Mouse (Mus musculus) forebrain, embryonic 13.5 days (tissue): ENCODE results near the gene Hint2. TPM values are rescaled to one million over a fixed set of nuclear protein-coding genes. Genes with fewer than 3 reads are reported as not detected.

Experiments
- ATAC-seq: fragments of 200-750 bp; cut with Nextera tagmentation; 2 replicates; pipeline ENCODE4 v1.8.0; 2017
- H3K27ac ChIP-seq: fragments of 300-500 bp; sonication (generic); 2 replicates; pipeline ENCODE4 v1.5.1; 2015; ENCODE audit warnings: inconsistent platforms, mild to moderate bottlenecking, moderate library complexity
- H3K27me3 ChIP-seq: fragments of 300-500 bp; sonication (generic); 2 replicates; pipeline ENCODE4 v1.6.1; 2015; ENCODE audit warnings: mild to moderate bottlenecking, inconsistent platforms
- H3K36me3 ChIP-seq: fragments of 300-500 bp; sonication (generic); 2 replicates; pipeline ENCODE4 v1.6.1; 2015; ENCODE audit warnings: mild to moderate bottlenecking, inconsistent platforms; ENCODE audit not compliant: poor library complexity, severe bottlenecking
- H3K4me1 ChIP-seq: fragments of 300-500 bp; sonication (generic); 2 replicates; pipeline ENCODE4 v1.6.1; 2015; ENCODE audit warnings: inconsistent platforms
- H3K4me2 ChIP-seq: fragments of 300-500 bp; sonication (generic); 2 replicates; pipeline ENCODE4 v1.6.1; 2015; ENCODE audit warnings: inconsistent platforms, mild to moderate bottlenecking, moderate library complexity
- H3K4me3 ChIP-seq: fragments of 300-500 bp; sonication (generic); 2 replicates; pipeline ENCODE4 v1.5.1; 2015; ENCODE audit warnings: mild to moderate bottlenecking, inconsistent platforms
- H3K9ac ChIP-seq: fragments of 300-500 bp; sonication (generic); 2 replicates; pipeline ENCODE4 v1.6.1; 2015; ENCODE audit warnings: mild to moderate bottlenecking, inconsistent platforms
- H3K9me3 ChIP-seq: fragments of 300-500 bp; sonication (generic); replicated peaks from 2 replicates; pipeline ENCODE4 v1.6.1; 2016; ENCODE audit warnings: inconsistent platforms
- WGBS: fragments of 180-500 bp; shearing (Covaris S2); methylation state at CpG from one replicate; pipeline ENCODE4 v1.1.7; 2015; 5-methylcytosine and 5-hydroxymethylcytosine counted together
- polyA plus RNA-seq: library from polyadenylated mRNA; unstranded; fragments of >200 nt; fragmentation: Nextera tagmentation; extraction: Ambion mirVana; gene quantifications from 2 replicates; pipeline ENCODE4 v1.2.1, GENCODE M21; 2015

The Hint2 gene
- polyA plus RNA-seq, 1 experiment from 2014 or later, result 79.2 TPM

GRCm38 (mm10) chr4:43679416-43680043 lies 23.3 kb upstream of the Hint2 start:
- no peak for ATAC-seq
- H3K36me3 ChIP-seq, result peaks cover 96% of the 10 kb centered on the region

GRCm38 (mm10) chr4:43678541-43678940 lies 22.3 kb upstream of the Hint2 start:
- Histone ChIP-seq H3K4me1 (no peaks in the 10 kb centered on the region), H3K9ac (no peak overlapping the region), H3K9me3 (no peaks in the 10 kb centered on the region), H3K27me3 (no peaks in the 10 kb centered on the region), H3K4me3 (no peak overlapping the region), H3K36me3 (peaks cover 95% of the 10 kb centered on the region), H3K4me2 (no peak overlapping the region), H3K27ac (no peak overlapping the region)
- WGBS, result 88% methylated on average over 6 of the region's 6 CpGs
- no peak for ATAC-seq

More at GRCm38 (mm10) chr4:43679416-43680043, 23.3 kb upstream of the Hint2 start:
- H3K27me3 ChIP-seq, result no peaks in the 10 kb centered on the region
- H3K4me3 ChIP-seq, result no peak overlapping the region
- H3K4me2 ChIP-seq, result no peak overlapping the region
- H3K4me1 ChIP-seq, result no peaks in the 10 kb centered on the region
- H3K27ac ChIP-seq, result no peak overlapping the region
- WGBS, result 95% methylated on average over 7 of the region's 7 CpGs
- H3K9ac ChIP-seq, result no peak overlapping the region
- no peaks in the 10 kb centered on the region for H3K9me3 ChIP-seq

- no peaks in the 10 kb centered on the region for H3K27me3 ChIP-seq
- no peak overlapping the region for H3K4me3 ChIP-seq
- H3K4me1 ChIP-seq, result peaks cover 20% of the 10 kb centered on the region
- no peak overlapping the region for H3K27ac ChIP-seq
- H3K4me2 ChIP-seq, result no peak overlapping the region
- WGBS, result 77% methylated on average over 4 of the region's 4 CpGs
- ATAC-seq, result no peak
- no peak overlapping the region for H3K9ac ChIP-seq
- H3K36me3 ChIP-seq, result peaks cover 67% of the 10 kb centered on the region
- H3K9me3 ChIP-seq, result no peaks in the 10 kb centered on the region
Measured at GRCm38 (mm10) chr4:43675608-43676007, 19.3 kb upstream of the Hint2 start.

GRCm38 (mm10) chr4:43674974-43675373 lies 18.7 kb upstream of the Hint2 start:
- no peak overlapping the region for H3K4me3 ChIP-seq
- no peak for ATAC-seq
- 79% methylated on average over 5 of the region's 5 CpGs for WGBS

GRCm38 (mm10) chr4:43673703-43674102 lies 17.4 kb upstream of the Hint2 start:
- H3K36me3 ChIP-seq, result peaks cover 49% of the 10 kb centered on the region
- no peak for ATAC-seq
- no peaks in the 10 kb centered on the region for H3K27me3 ChIP-seq
- no peak overlapping the region for H3K4me3 ChIP-seq
- H3K9me3 ChIP-seq, result no peaks in the 10 kb centered on the region
- no peak overlapping the region for H3K27ac ChIP-seq
- peaks cover 33% of the 10 kb centered on the region for H3K4me1 ChIP-seq
- WGBS, result 83% methylated on average over 8 of the region's 8 CpGs
- H3K9ac ChIP-seq, result no peak overlapping the region
- H3K4me2 ChIP-seq, result no peak overlapping the region

More at GRCm38 (mm10) chr4:43674974-43675373, 18.7 kb upstream of the Hint2 start:
- Histone ChIP-seq H3K9ac (no peak overlapping the region), H3K4me1 (peaks cover 27% of the 10 kb centered on the region), H3K27me3 (no peaks in the 10 kb centered on the region), H3K9me3 (no peaks in the 10 kb centered on the region), H3K27ac (no peak overlapping the region), H3K4me2 (no peak overlapping the region), H3K36me3 (peaks cover 62% of the 10 kb centered on the region)

GRCm38 (mm10) chr4:43672070-43672469 lies 15.8 kb upstream of the Hint2 start:
- peaks cover 37% of the 10 kb centered on the region for H3K4me1 ChIP-seq
- no peaks in the 10 kb centered on the region for H3K9me3 ChIP-seq
- 3% methylated on average over 2 of the region's 2 CpGs for WGBS
- no peak overlapping the region for H3K4me3 ChIP-seq
- no peak overlapping the region for H3K27ac ChIP-seq
- no peaks in the 10 kb centered on the region for H3K27me3 ChIP-seq
- H3K4me2 ChIP-seq, result peak overlapping the region; percentile 94
- 0 out of 2 replicates have a peak overlapping the region, but pooled peaks have one; percentile 37 for H3K9ac ChIP-seq
- 0 out of 2 replicates have a peak, but pooled peaks have one; percentile 14 for ATAC-seq
- peaks cover 33% of the 10 kb centered on the region for H3K36me3 ChIP-seq

GRCm38 (mm10) chr4:43669428-43669794 lies 13.1 kb upstream of the Hint2 start:
- peaks cover 37% of the 10 kb centered on the region for H3K4me1 ChIP-seq
- peak overlapping the region; percentile 94 for H3K4me2 ChIP-seq
- no peaks in the 10 kb centered on the region for H3K9me3 ChIP-seq
- peak overlapping the region; percentile 21; the same call in 1 of the 2 replicates for H3K27ac ChIP-seq
- WGBS, result under 1% methylated on average over 19 of the region's 25 CpGs
- peaks cover 12% of the 10 kb centered on the region for H3K27me3 ChIP-seq
- H3K36me3 ChIP-seq, result peaks cover 6% of the 10 kb centered on the region
- peak overlapping the region; percentile 80 for H3K4me3 ChIP-seq
- H3K9ac ChIP-seq, result peak overlapping the region; percentile 88
- peak; percentile 70 for ATAC-seq

- peaks cover 37% of the 10 kb centered on the region for H3K4me1 ChIP-seq
- peaks cover 14% of the 10 kb centered on the region for H3K27me3 ChIP-seq
- WGBS, result under 1% methylated on average over 35 of the region's 41 CpGs
- H3K36me3 ChIP-seq, result peaks cover 1% of the 10 kb centered on the region; the same call in 1 of the 2 replicates
- H3K9me3 ChIP-seq, result no peaks in the 10 kb centered on the region
- peak within 1 kb of the TSS; percentile 80 for H3K4me3 ChIP-seq
- peak within 1 kb of the TSS; percentile 21; the same call in 1 of the 2 replicates for H3K27ac ChIP-seq
- peak within 1 kb of the TSS; percentile 94 for H3K4me2 ChIP-seq
- peak; percentile 97 for ATAC-seq
- peak within 1 kb of the TSS; percentile 88 for H3K9ac ChIP-seq
Measured at GRCm38 (mm10) chr4:43668782-43669427, 12.6 kb upstream of the Hint2 start, which contains the start of the genes Tmem8b and Fam221b. Gene Tmem8b (plus strand): TSS chr4:43668971. Gene Fam221b (minus strand): TSS chr4:43669145.

- H3K36me3 ChIP-seq, result no peaks in the 10 kb centered on the region
- H3K4me1 ChIP-seq, result peaks cover 24% of the 10 kb centered on the region
- WGBS, result 34% methylated on average over 4 of the region's 4 CpGs
- H3K27ac ChIP-seq, result no peak overlapping the region
- peaks cover 36% of the 10 kb centered on the region for H3K27me3 ChIP-seq
- no peak overlapping the region for H3K4me3 ChIP-seq
- ATAC-seq, result no peak
- no peaks in the 10 kb centered on the region for H3K9me3 ChIP-seq
- no peak overlapping the region for H3K4me2 ChIP-seq
- no peak overlapping the region for H3K9ac ChIP-seq
Measured at GRCm38 (mm10) chr4:43666412-43666811, 10.1 kb upstream of the Hint2 start.

GRCm38 (mm10) chr4:43657146-43657545 lies 880 bp upstream of the Hint2 start:
- WGBS, result 61% methylated on average over 4 of the region's 4 CpGs
- Histone ChIP-seq H3K9ac (no peak overlapping the region), H3K27me3 (peaks cover 7% of the 10 kb centered on the region), H3K4me2 (peak overlapping the region; percentile 81), H3K4me1 (peaks cover 16% of the 10 kb centered on the region), H3K4me3 (peak overlapping the region; percentile 71), H3K36me3 (no peaks in the 10 kb centered on the region), H3K9me3 (no peaks in the 10 kb centered on the region), H3K27ac (no peak overlapping the region)
- ATAC-seq, result no peak

- H3K4me1 ChIP-seq, result peaks cover 16% of the 10 kb centered on the region
- peak overlapping the region; percentile 71 for H3K4me3 ChIP-seq
- H3K9ac ChIP-seq, result peak overlapping the region; percentile 88
- H3K27ac ChIP-seq, result peak overlapping the region; percentile 88
- H3K36me3 ChIP-seq, result 0 out of 2 replicates have a peak, but pooled peaks cover 4% of the 10 kb centered on the region
- no peaks in the 10 kb centered on the region for H3K27me3 ChIP-seq
- no peaks in the 10 kb centered on the region for H3K9me3 ChIP-seq
- H3K4me2 ChIP-seq, result peak overlapping the region; percentile 81
- ATAC-seq, result peak; percentile 59; the same call in 1 of the 2 replicates
- 5% methylated on average over 34 of the region's 34 CpGs for WGBS
Measured at GRCm38 (mm10) chr4:43655656-43656338, 469 bp downstream of the Hint2 start.
